13 mouse cellular contexts compared by ENCODE assay signal in the genomic region with DNA sequence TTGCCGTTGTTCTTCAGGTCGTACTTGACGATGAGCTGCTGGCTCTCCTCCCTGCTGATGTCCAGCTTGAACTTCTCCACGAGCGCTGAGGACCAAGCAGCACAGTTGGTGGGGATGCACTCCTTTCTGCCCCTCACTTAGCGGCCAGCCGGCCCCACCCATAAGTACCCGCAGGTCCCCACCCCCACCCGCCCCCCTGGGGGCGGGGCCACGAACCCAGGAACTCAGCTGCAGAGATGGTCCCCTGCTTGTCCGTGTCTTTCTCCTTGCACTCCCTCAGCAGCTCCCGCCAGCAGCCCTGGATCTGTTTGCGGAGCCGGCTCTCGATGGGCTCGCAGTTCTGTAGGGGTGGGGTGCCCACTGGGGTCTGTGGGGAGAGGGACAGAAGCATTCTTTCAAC.
DNase-seq lines count a peak whose midpoint lies in the region; ATAC-seq and TF ChIP-seq lines count a peak whose summit lies in the region.
"Had no signal": no experiment of that assay in that cellular context is flagged by ENCODE, and none has a peak within 500 bp of the region (broad histone marks: within the 10 kb centered on the region; RNA-seq: fewer than 3 reads in every experiment).

No protein-coding gene starts in this region.

- peaks cover 37% of the 10 kb centered on the region for H3K27me3 ChIP-seq in heart, embryonic 13.5 days (replicated peaks)
- H3K27me3 ChIP-seq in lung, postnatal 0 days (replicated peaks; ENCODE audit: insufficient read depth, low read length), result no peaks in the 10 kb centered on the region
- peaks cover 20% of the 10 kb centered on the region for H3K27me3 ChIP-seq in limb, embryonic 13.5 days

- 4% methylated on average over 17 of the region's 17 CpGs for WGBS in heart, embryonic 13.5 days
- 7% methylated on average over 17 of the region's 17 CpGs for WGBS in lung, postnatal 0 days
- WGBS in limb, embryonic 13.5 days, result 5% methylated on average over 17 of the region's 17 CpGs

- H3K4me1 ChIP-seq in heart, embryonic 13.5 days, result no peaks in the 10 kb centered on the region
- no peaks in the 10 kb centered on the region for H3K4me1 ChIP-seq in lung, postnatal 0 days (ENCODE audit: insufficient read depth, low read depth, low read length)
- H3K4me1 ChIP-seq in limb, embryonic 13.5 days, result 0 out of 2 replicates have a peak, but pooled peaks cover 4% of the 10 kb centered on the region
- H3K4me1 ChIP-seq: liver, embryonic 15.5 days had no signal

- no peak overlapping the region for H3K9ac ChIP-seq in heart, embryonic 13.5 days
- H3K9ac ChIP-seq in lung, postnatal 0 days (replicated peaks; ENCODE audit: low read depth), result no peak overlapping the region
- H3K9ac ChIP-seq in limb, embryonic 13.5 days, result no peak overlapping the region
- H3K9ac ChIP-seq: liver, embryonic 15.5 days had no signal

- TF ChIP-seq CTCF in lung, postnatal 0 days (IDR thresholded peaks at IDR 0.05), result no peak

- H3K36me3 ChIP-seq in heart, embryonic 13.5 days, result no peaks in the 10 kb centered on the region
- H3K36me3 ChIP-seq in lung, postnatal 0 days (ENCODE audit: insufficient read depth, low read length), result no peaks in the 10 kb centered on the region
- no peaks in the 10 kb centered on the region for H3K36me3 ChIP-seq in limb, embryonic 13.5 days
- H3K36me3 ChIP-seq: liver, embryonic 15.5 days had no signal

- no peak for DNase-seq in heart, adult 9 months (ENCODE audit: low spot score in 2 of 2)
- DNase-seq in lung, postnatal 10 days, result peak; percentile 11
- no peak for DNase-seq in lung, postnatal 0 days (ENCODE audit: low spot score)
- DNase-seq in embryo, embryonic 9.5 days (ENCODE audit: extremely low spot score), result peak; percentile 43
- no peak for DNase-seq in left cerebral cortex, adult 11 months (ENCODE audit: low spot score)
- DNase-seq in ovary, adult 18-20 months (ENCODE audit: low spot score), result no peak
- DNase-seq: cerebellum, postnatal 36 days; gastrocnemius, adult 2 months; heart, postnatal 36 days had no signal

- peaks cover 12% of the 10 kb centered on the region; the same call in 1 of the 2 replicates for H3K9me3 ChIP-seq in heart, embryonic 13.5 days
- H3K9me3 ChIP-seq in lung, postnatal 0 days (ENCODE audit: low read length), result no peaks in the 10 kb centered on the region
- H3K9me3 ChIP-seq in limb, embryonic 13.5 days, result no peaks in the 10 kb centered on the region
- H3K9me3 ChIP-seq: liver, embryonic 15.5 days had no signal

- no peak for ATAC-seq in heart, embryonic 13.5 days (ENCODE audit: extremely low read depth, insufficient number of reproducible peaks, low FRiP score, low TSS enrichment)
- no peak for ATAC-seq in lung, postnatal 0 days
- no peak for ATAC-seq in limb, embryonic 13.5 days (ENCODE audit: low FRiP score, low read depth)
- ATAC-seq: CD4-positive, CD25-positive, alpha-beta regulatory T cell, adult 4 months had no signal

- no peak overlapping the region for H3K4me3 ChIP-seq in heart, embryonic 13.5 days
- H3K4me3 ChIP-seq in lung, postnatal 0 days (ENCODE audit: low read depth, low read length), result no peak overlapping the region
- no peak overlapping the region for H3K4me3 ChIP-seq in limb, embryonic 13.5 days
- H3K4me3 ChIP-seq: gastrocnemius, adult 2 months; liver, embryonic 15.5 days had no signal

- peak overlapping the region; percentile 28; the same call in 1 of the 2 replicates for H3K4me2 ChIP-seq in heart, embryonic 13.5 days
- no peak overlapping the region for H3K4me2 ChIP-seq in lung, postnatal 0 days (replicated peaks; ENCODE audit: low read depth, low read length)
- H3K4me2 ChIP-seq in limb, embryonic 13.5 days (replicated peaks), result peak overlapping the region; percentile 29; the same call in 1 of the 2 replicates
- H3K4me2 ChIP-seq: liver, embryonic 15.5 days had no signal

- TF ChIP-seq EP300 in lung, postnatal 0 days (IDR thresholded peaks at IDR 0.05), result no peak

- H3K27ac ChIP-seq in heart, embryonic 13.5 days (replicated peaks), result no peak overlapping the region
- no peak overlapping the region for H3K27ac ChIP-seq in lung, postnatal 0 days (ENCODE audit: low read length)
- no peak overlapping the region for H3K27ac ChIP-seq in limb, embryonic 13.5 days
- H3K27ac ChIP-seq: gastrocnemius, adult 2 months; liver, embryonic 15.5 days had no signal

Comparison
In these comparisons a context has a peak if more than half of its experiments do, and no peak if none do; other contexts are left out.
1. DNase-seq: peak in lung, postnatal 10 days (single experiment) and embryo, embryonic 9.5 days (single experiment); none in heart, adult 9 months (0 of 2), lung, postnatal 0 days (single experiment), left cerebral cortex, adult 11 months (single experiment) and ovary, adult 18-20 months (single experiment).